Mouse (Mus musculus): ENCODE data around the gene Paxbp1.

Gene Paxbp1

DNA sequence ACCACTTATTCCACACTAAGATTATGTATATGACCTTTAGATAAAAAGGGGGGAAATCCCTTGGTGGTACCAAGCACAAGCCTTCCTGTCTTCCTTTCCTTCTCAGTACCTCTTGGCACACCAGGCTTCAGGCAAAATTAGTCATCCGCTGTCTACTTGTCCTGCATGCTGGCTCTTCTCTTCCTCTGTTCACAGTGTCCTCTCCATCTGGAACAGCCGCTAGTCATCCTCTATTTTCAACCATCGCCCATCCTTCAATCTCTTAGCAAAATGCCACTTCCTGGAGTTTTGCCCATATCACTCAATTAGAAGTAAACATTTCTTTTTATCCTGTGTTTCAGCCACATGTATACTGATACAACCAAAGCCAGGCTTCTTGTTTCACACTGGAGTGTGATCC lies 46.5 kb downstream of the Paxbp1 start:
- no peak for DNase-seq (ENCODE audit: low read depth, low spot score)

GRCm38 (mm10) chr16:90996327-90997243 lies 47.8 kb downstream of the Paxbp1 start:
- no peak for DNase-seq (ENCODE audit: low read depth, low spot score)

GRCm38 (mm10) chr16:90995498-90995897 lies 48.8 kb downstream of the Paxbp1 start:
- DNase-seq (ENCODE audit: low read depth, low spot score), result no peak

DNA sequence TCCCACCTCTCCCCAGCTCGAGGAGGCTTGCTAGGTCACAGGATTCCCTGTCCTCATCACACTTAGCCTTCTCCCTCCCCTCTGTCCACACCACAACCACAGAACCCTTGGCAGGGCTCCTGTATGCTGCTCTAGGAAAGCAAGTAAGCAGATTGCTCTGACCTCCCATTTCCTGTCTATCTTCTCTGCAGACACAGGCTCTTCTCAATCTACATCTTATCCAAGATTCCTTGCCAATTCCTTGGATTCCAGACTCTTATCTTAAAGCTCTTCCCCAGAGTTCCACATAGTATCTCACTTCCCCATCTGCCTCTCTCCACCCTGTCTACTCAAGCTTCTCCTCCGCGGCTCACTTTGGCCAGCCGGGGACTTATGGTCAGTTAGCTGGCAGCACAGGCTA lies 49.3 kb downstream of the Paxbp1 start:
- DNase-seq (ENCODE audit: low read depth, low spot score), result no peak

DNA sequence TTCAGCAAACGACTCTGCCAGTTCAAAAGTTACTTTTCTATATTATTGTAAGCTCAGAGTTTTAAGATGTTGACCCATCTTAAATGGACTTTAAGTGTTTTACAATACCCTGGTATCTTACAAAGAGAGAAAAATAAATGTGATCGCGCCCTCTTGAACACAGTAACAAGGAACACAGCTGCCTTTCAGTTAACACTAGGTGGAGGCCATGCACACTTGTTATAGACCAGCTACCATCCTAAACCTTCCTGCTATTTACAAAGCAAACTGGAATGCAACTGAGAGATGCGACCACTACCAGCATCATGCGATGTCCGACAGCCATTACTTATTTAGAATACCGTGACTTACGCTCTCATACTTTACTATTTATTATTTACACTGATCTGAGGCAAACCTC lies 55.2 kb downstream of the Paxbp1 start:
- DNase-seq (ENCODE audit: low read depth, low spot score), result no peak

DNA sequence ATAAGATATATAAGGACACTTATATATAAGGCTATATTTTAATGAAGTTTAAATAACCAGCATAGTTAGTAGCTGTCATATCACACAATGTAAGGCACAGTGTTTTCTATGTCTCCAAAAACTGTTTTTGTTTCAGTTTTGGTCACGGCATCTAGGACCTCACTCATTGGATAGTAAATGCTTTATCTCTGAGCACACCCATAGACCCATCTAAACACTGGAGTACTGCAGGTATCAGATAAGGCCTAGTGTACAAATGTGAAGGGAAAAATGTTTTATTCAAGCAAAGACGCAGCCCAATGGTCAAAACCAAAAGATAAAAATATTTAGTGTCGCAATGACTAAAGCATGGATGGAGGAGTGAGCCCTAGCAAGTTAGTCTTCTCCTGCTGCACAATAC lies 55.7 kb downstream of the Paxbp1 start:
- no peak for DNase-seq (ENCODE audit: low read depth, low spot score)

GRCm38 (mm10) chr16:90988039-90988438 lies 56.3 kb downstream of the Paxbp1 start:
- DNase-seq (ENCODE audit: low read depth, low spot score), result no peak

- no peak for DNase-seq (ENCODE audit: low read depth, low spot score)
Observed at GRCm38 (mm10) chr16:90971004-90971403, 73.3 kb downstream of the Paxbp1 start.

DNA sequence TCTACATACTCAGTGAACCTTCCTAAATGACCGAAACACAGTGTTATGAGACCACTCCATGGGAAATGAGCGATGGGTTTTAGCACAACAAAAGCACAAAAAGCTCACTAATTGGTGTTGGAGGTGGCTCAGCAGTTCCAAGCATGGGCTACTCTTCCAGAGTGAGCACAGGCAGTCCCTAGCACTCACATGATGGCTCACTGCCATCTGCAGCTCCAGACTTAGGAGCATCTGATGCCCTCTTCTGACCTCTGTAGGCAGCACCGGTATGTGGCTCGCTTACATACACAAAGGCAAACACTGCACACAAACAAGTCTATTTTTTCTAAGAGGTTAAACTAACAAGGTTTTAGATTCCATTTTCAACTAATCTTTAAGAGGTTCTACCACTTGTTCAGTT lies 78.1 kb downstream of the Paxbp1 start:
- DNase-seq (ENCODE audit: low read depth, low spot score), result no peak

- DNase-seq (ENCODE audit: low read depth, low spot score), result no peak
Observed at GRCm38 (mm10) chr16:90964302-90964701, 80.0 kb downstream of the Paxbp1 start.

Data from R1 (cell line).